Mouse (Mus musculus) urinary bladder, postnatal 36 days (tissue): Measurements from ENCODE around the gene Nudcd2.
A peak's percentile ranks its signal among the peaks of the same experiment; 100 is the strongest.
"Not testable (repeated sequence)": the region's sequence is repeated elsewhere in the genome, so short reads cannot be mapped to it uniquely, and the experiment has no call there.

Experiments used
- DNase-seq, 2 experiments: peaks; one replicate each; pipeline ENCODE4 v3.0.0; 2022; ENCODE audit warnings: low spot score in 2 of 2, mixed read lengths in 1 of 2

Nudcd2 gene

GRCm38 (mm10) chr11:40733339-40734174 lies at the start of gene Nudcd2, which contains the start of gene Hmmr:
Nudcd2 (plus strand) TSS chr11:40733667.
Hmmr (minus strand) TSS chr11:40733422.
- DNase-seq = peak; percentile 86 to 92

GRCm38 (mm10) chr11:40690444-40691127 lies 42.9 kb upstream of the Nudcd2 start:
- no peak for DNase-seq

GRCm38 (mm10) chr11:40692101-40692509 lies 41.4 kb upstream of the Nudcd2 start:
- no peak for DNase-seq

GRCm38 (mm10) chr11:40692511-40693365 lies 40.7 kb upstream of the Nudcd2 start:
- DNase-seq = peak; percentile 91 to 95

GRCm38 (mm10) chr11:40693366-40693951 lies 40.0 kb upstream of the Nudcd2 start:
- DNase-seq = peak; percentile 43 to 68

GRCm38 (mm10) chr11:40694311-40695087 lies 39.0 kb upstream of the Nudcd2 start:
- DNase-seq = peak; percentile 59 to 61

- no peak for DNase-seq
Observed at GRCm38 (mm10) chr11:40695103-40695502, 38.4 kb upstream of the Nudcd2 start, which contains the start of gene Mat2b. Mat2b (minus strand) TSS chr11:40695203.

- not testable (repeated sequence) for DNase-seq
Observed at GRCm38 (mm10) chr11:40709899-40710298, 23.6 kb upstream of the Nudcd2 start.

GRCm38 (mm10) chr11:40713858-40714257 lies 19.6 kb upstream of the Nudcd2 start:
- DNase-seq = peak in 1 of 2 experiments; percentile 4

- DNase-seq = no peak
Observed at GRCm38 (mm10) chr11:40715524-40715923, 17.9 kb upstream of the Nudcd2 start.

- no peak for DNase-seq
Observed at GRCm38 (mm10) chr11:40718324-40718723, 15.1 kb upstream of the Nudcd2 start.

- no peak for DNase-seq
Observed at GRCm38 (mm10) chr11:40732997-40733338, 499 bp upstream of the Nudcd2 start.

GRCm38 (mm10) chr11:40734251-40734752 lies 835 bp downstream of the Nudcd2 start:
- no peak for DNase-seq

- no peak for DNase-seq
Observed at GRCm38 (mm10) chr11:40737369-40737768, 3.9 kb downstream of the Nudcd2 start.

GRCm38 (mm10) chr11:40741605-40742262 lies 8.3 kb downstream of the Nudcd2 start:
- no peak for DNase-seq

GRCm38 (mm10) chr11:40744348-40744747 lies 10.9 kb downstream of the Nudcd2 start:
- DNase-seq = no peak

GRCm38 (mm10) chr11:40746361-40746760 lies 12.9 kb downstream of the Nudcd2 start:
- DNase-seq = no peak

GRCm38 (mm10) chr11:40747716-40748115 lies 14.2 kb downstream of the Nudcd2 start:
- no peak for DNase-seq

GRCm38 (mm10) chr11:40753836-40754235 lies 20.4 kb downstream of the Nudcd2 start:
- DNase-seq = no peak

GRCm38 (mm10) chr11:40754664-40755107 lies 21.2 kb downstream of the Nudcd2 start:
- no peak for DNase-seq
